ENCODE assay signal across 38 mouse cellular contexts in genomic region chr17:42299681-42300080, GRCm38 (mm10). TPM values are rescaled to one million over a fixed set of nuclear protein-coding genes. Genes with fewer than 3 reads are reported as not detected.
"Had no signal": no experiment of that assay in that cellular context is flagged by ENCODE, and none has a peak within 500 bp of the region (broad histone marks: within the 10 kb centered on the region; RNA-seq: fewer than 3 reads in every experiment).

No protein-coding gene starts in this region.

- H3K4me1 ChIP-seq: heart, embryonic 10.5 days; heart, embryonic 12.5 days; heart, embryonic 13.5 days; heart, embryonic 15.5 days; hindbrain, embryonic 10.5 days; hindbrain, embryonic 12.5 days; hindbrain, embryonic 13.5 days; hindbrain, embryonic 15.5 days; intestine, embryonic 15.5 days; kidney, embryonic 15.5 days had no signal

- H3K4me3 ChIP-seq: heart, embryonic 10.5 days; heart, embryonic 12.5 days; heart, embryonic 13.5 days; heart, embryonic 15.5 days; hindbrain, embryonic 10.5 days; hindbrain, embryonic 12.5 days; hindbrain, embryonic 13.5 days; hindbrain, embryonic 15.5 days; intestine, embryonic 15.5 days; kidney, embryonic 15.5 days; layer of hippocampus, adult 2 months had no signal

- DNase-seq: heart, postnatal 10 days; heart, postnatal 14 days; heart, postnatal 36 days; heart, postnatal 4 days; kidney, adult 11 months; kidney, adult 18-20 months; kidney, adult 2 months; kidney, adult 8-10 months; kidney, adult 9 months; kidney, postnatal 10 days; kidney, postnatal 14 days; kidney, postnatal 25 days; kidney, postnatal 36 days; kidney, postnatal 4 days; layer of hippocampus, adult 9-11 months; layer of hippocampus, postnatal 36 days had no signal

- H3K9me3 ChIP-seq: heart, embryonic 10.5 days; heart, embryonic 12.5 days; heart, embryonic 13.5 days; heart, embryonic 15.5 days; hindbrain, embryonic 10.5 days; hindbrain, embryonic 12.5 days; hindbrain, embryonic 13.5 days; hindbrain, embryonic 15.5 days; intestine, embryonic 15.5 days; kidney, embryonic 15.5 days had no signal

- H3K9ac ChIP-seq: heart, embryonic 12.5 days; heart, embryonic 13.5 days; heart, embryonic 15.5 days; hindbrain, embryonic 12.5 days; hindbrain, embryonic 13.5 days; hindbrain, embryonic 14.5 days; hindbrain, embryonic 15.5 days; intestine, embryonic 15.5 days; kidney, embryonic 15.5 days had no signal

- H3K27me3 ChIP-seq: heart, embryonic 12.5 days; heart, embryonic 13.5 days; heart, embryonic 15.5 days; hindbrain, embryonic 12.5 days; hindbrain, embryonic 13.5 days; hindbrain, embryonic 15.5 days; intestine, embryonic 15.5 days; kidney, embryonic 15.5 days had no signal

- H3K27ac ChIP-seq: heart, embryonic 10.5 days; heart, embryonic 13.5 days; heart, embryonic 15.5 days; hindbrain, embryonic 10.5 days; hindbrain, embryonic 12.5 days; hindbrain, embryonic 13.5 days; hindbrain, embryonic 14.5 days; hindbrain, embryonic 15.5 days; hindbrain, postnatal 0 days; intestine, embryonic 15.5 days; kidney, embryonic 15.5 days; kidney, postnatal 0 days; layer of hippocampus, adult 2 months had no signal

- H3K4me2 ChIP-seq: heart, embryonic 11.5 days; heart, embryonic 12.5 days; heart, embryonic 13.5 days; heart, embryonic 15.5 days; hindbrain, embryonic 12.5 days; hindbrain, embryonic 13.5 days; hindbrain, embryonic 14.5 days; hindbrain, embryonic 15.5 days; intestine, embryonic 15.5 days; kidney, embryonic 15.5 days had no signal

- H3K36me3 ChIP-seq: heart, embryonic 10.5 days; heart, embryonic 12.5 days; heart, embryonic 13.5 days; heart, embryonic 15.5 days; hindbrain, embryonic 10.5 days; hindbrain, embryonic 12.5 days; hindbrain, embryonic 13.5 days; hindbrain, embryonic 15.5 days; intestine, embryonic 15.5 days; kidney, embryonic 15.5 days had no signal

- ATAC-seq: hindbrain, embryonic 16.5 days; hindbrain, postnatal 0 days; inflammation-experienced regulatory T-cells, adult 6 months; intestine, embryonic 15.5 days; intestine, embryonic 16.5 days; intestine, postnatal 0 days had no signal

RNA-seq across cellular contexts. Expression of gene Ptchd4, which starts 16.1 kb away (rescaled TPM):
- total RNA-seq: heart, postnatal 10 days; heart, postnatal 25 days; heart, postnatal 36 days; heart, postnatal 4 days; hematopoietic stem cell, adult 5-6 weeks had no signal
- polyA plus RNA-seq: heart, postnatal 0 days; inflammation-experienced regulatory T-cells, adult 6 months had no signal
